Mouse (Mus musculus) B cell, adult 67 days (primary cell): ENCODE results near the gene Cop1. TPM values are rescaled to one million over a fixed set of nuclear protein-coding genes. Genes with fewer than 3 reads are reported as not detected.

Experiments
- total RNA-seq, 2 experiments: library from RNA; stranded (reverse); gene quantifications; 4 replicates each; pipeline ENCODE4 v1.2.4; 2023

Cop1 gene
- total RNA-seq, result 100 to 1,000 TPM; 157 to 166 TPM

GRCm38 (mm10) chr1:159231781-159232571, at the start of gene Cop1:
Cop1 (plus strand) TSS chr1:159232320.

